Mouse (Mus musculus) erythroblast, embryonic 14.5 days (primary cell): ENCODE data around the gene Ptprd.

Experiments used
- GATA1 ChIP-seq: IDR thresholded peaks from 2 replicates; pipeline ENCODE4 v1.6.1; 2012; ENCODE audit warnings: low read length, inconsistent platforms, mixed read lengths
- TAL1 ChIP-seq: IDR thresholded peaks from 3 replicates; pipeline ENCODE4 v1.6.1; 2012; ENCODE audit warnings: low read length, inconsistent platforms, mixed read lengths

- TF ChIP-seq GATA1 (no peak), TAL1 (no peak)
Measured at GRCm38 (mm10) chr4:75974728-75975127, 2237.0 kb downstream of the Ptprd start.
